Mouse (Mus musculus): Measurements from ENCODE around the gene Sh2b3. TPM values are rescaled to one million over a fixed set of nuclear protein-coding genes. Genes with fewer than 3 reads are reported as not detected.

Sh2b3 gene
- polyA plus RNA-seq, 2 experiments, result 5.4 to 7.2 TPM

DNA sequence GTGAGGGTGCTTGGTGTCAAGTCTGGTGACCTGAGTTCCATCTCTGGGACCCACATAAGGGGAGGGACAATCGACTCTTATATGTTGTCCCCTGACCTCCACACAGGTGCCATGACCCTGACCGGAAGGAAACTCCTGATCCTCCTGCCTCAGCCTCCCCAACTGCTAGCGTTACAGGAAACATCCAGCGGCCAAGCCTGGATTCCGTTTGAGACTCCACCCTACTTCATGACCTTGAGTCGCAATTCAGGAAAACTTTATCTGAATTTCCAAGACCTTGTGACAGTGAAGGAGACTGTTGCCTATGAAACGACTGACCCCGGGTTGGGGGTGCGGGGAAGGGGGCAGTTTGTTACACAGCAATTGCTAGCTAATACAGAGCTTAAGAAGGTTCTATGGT, 4.1 kb upstream of the Sh2b3 start:
- Histone ChIP-seq H3K4me2 (ENCODE audit: low read depth) (no peak overlapping the region), H3K27ac (no peak overlapping the region), H3K9ac (replicated peaks) (no peak overlapping the region), H3K4me3 (ENCODE audit: insufficient read depth in 1 of 2, low read depth in 2 of 2, low read length in 2 of 2) (no peak overlapping the region), H3K9me3 (ENCODE audit: control insufficient read depth, low read length) (no peaks in the 10 kb centered on the region), H3K36me3 (replicated peaks; ENCODE audit: control insufficient read depth, insufficient read depth, low read depth) (no peaks in the 10 kb centered on the region), H3K27me3 (ENCODE audit: control insufficient read depth, insufficient read depth, low read length) (peaks cover 11% of the 10 kb centered on the region), H3K4me1 (replicated peaks; ENCODE audit: control insufficient read depth in 2 of 2, insufficient read depth in 2 of 2, low read length in 1 of 2) (peaks cover 13 to 21% of the 10 kb centered on the region in 2 experiments)
- DNase-seq (ENCODE audit: low read depth in 3 of 3, low spot score in 3 of 3), result no peak
- WGBS (ENCODE audit: insufficient replicate concordance), result 82% methylated on average over 9 of the region's 9 CpGs
- TF ChIP-seq CTCF (IDR thresholded peaks at IDR 0.05; ENCODE audit: low read depth) (no peak), EP300 (IDR thresholded peaks at IDR 0.05; ENCODE audit: low read depth) (no peak)
- ATAC-seq (ENCODE audit: insufficient read depth), result no peak

DNA sequence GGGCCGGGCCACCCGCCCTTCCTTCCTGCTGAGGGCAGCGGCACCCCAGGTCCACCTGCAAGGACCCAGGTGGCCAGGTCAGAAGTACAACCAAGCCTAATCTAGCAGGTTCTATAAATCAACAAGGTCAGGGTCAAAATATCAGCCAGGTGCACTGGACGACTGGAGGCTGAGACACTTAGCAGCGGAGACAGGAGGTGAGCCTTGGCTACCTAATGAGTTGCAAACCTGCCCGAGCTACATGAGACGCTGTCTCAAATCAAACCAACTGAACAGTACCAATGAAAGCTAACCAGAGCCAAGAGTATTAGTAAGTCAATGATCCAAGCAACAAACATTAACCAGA, 1.7 kb upstream of the Sh2b3 start:
- ATAC-seq (ENCODE audit: insufficient read depth) (no peak), DNase-seq (ENCODE audit: low read depth in 3 of 3, low spot score in 3 of 3) (no peak)
- TF ChIP-seq EP300 (IDR thresholded peaks at IDR 0.05; ENCODE audit: low read depth), result no peak
- TF ChIP-seq CTCF (IDR thresholded peaks at IDR 0.05; ENCODE audit: low read depth), result no peak
- H3K27me3 ChIP-seq (ENCODE audit: control insufficient read depth, insufficient read depth, low read length), result peaks cover 11% of the 10 kb centered on the region
- H3K9me3 ChIP-seq (ENCODE audit: control insufficient read depth, low read length), result no peaks in the 10 kb centered on the region
- peak overlapping the region in 1 of 2 experiments; percentile 80; a peak in 2 of 4 replicates for H3K4me3 ChIP-seq (ENCODE audit: insufficient read depth in 1 of 2, low read depth in 2 of 2, low read length in 2 of 2)
- H3K27ac ChIP-seq, result no peak overlapping the region
- peak overlapping the region; percentile 84 for H3K4me2 ChIP-seq (ENCODE audit: low read depth)
- WGBS (ENCODE audit: insufficient replicate concordance), result 26% methylated on average over 7 of the region's 7 CpGs
- H3K36me3 ChIP-seq (replicated peaks; ENCODE audit: control insufficient read depth, insufficient read depth, low read depth), result no peaks in the 10 kb centered on the region
- H3K4me1 ChIP-seq (replicated peaks; ENCODE audit: control insufficient read depth in 2 of 2, insufficient read depth in 2 of 2, low read length in 1 of 2), result peaks cover 28 to 31% of the 10 kb centered on the region in 2 experiments
- peak overlapping the region; percentile 57; the same call in 1 of the 2 replicates for H3K9ac ChIP-seq (replicated peaks)

DNA sequence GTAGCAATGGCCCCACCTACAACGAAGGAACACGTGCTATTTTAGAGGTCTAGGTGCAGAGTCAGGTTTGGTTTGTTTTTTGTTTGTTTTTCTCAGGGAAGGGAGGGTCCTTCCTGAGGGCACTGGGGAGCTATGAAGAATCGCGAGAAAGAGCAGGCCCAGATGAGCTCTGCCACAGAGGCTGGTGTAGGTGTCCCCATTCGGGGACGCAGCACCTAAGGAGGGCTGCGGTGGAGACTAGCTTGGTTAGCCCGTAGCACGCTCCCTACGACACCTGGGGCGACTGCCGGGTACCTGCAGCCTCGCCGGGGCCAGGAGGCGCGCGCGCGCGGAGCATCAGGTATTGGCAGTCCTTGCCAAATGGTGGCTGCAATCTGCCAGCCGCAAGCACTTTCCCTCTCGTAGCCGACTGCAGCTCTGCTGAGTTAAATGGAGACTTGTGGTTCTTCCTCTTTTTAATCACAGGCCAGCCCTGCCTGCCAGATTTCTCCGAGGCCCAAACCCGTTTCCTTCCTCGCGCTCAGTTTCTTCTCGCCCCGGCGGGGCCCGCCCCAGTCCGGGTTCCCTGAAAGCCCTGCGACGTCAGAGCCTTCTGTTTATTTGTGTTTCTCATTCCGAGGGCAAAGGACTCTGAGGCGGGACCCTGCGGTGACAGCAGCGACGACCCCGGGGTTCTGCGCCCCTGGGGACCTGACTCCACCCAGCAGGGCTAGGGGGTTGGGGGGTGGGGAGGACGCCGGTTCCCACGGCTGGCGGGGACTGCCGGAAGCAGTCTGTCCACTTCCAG, 1.1 kb upstream of the Sh2b3 start:
- peak overlapping the region; percentile 36; the same call in 1 of the 2 replicates for H3K27ac ChIP-seq
- no peak for ATAC-seq (ENCODE audit: insufficient read depth)
- no peaks in the 10 kb centered on the region for H3K36me3 ChIP-seq (replicated peaks; ENCODE audit: control insufficient read depth, insufficient read depth, low read depth)
- TF ChIP-seq CTCF (IDR thresholded peaks at IDR 0.05; ENCODE audit: low read depth), result no peak
- no peak for TF ChIP-seq EP300 (IDR thresholded peaks at IDR 0.05; ENCODE audit: low read depth)
- H3K9ac ChIP-seq (replicated peaks), result peak overlapping the region; percentile 57
- peaks cover 7% of the 10 kb centered on the region for H3K27me3 ChIP-seq (ENCODE audit: control insufficient read depth, insufficient read depth, low read length)
- peaks cover 27 to 31% of the 10 kb centered on the region in 2 experiments for H3K4me1 ChIP-seq (replicated peaks; ENCODE audit: control insufficient read depth in 2 of 2, insufficient read depth in 2 of 2, low read length in 1 of 2)
- H3K9me3 ChIP-seq (ENCODE audit: control insufficient read depth, low read length), result no peaks in the 10 kb centered on the region
- H3K4me2 ChIP-seq (ENCODE audit: low read depth), result peak overlapping the region; percentile 84
- 2% methylated on average over 46 of the region's 46 CpGs for WGBS (ENCODE audit: insufficient replicate concordance)
- no peak for DNase-seq (ENCODE audit: low read depth in 3 of 3, low spot score in 3 of 3)
- H3K4me3 ChIP-seq (ENCODE audit: insufficient read depth in 1 of 2, low read depth in 2 of 2, low read length in 2 of 2), result peak overlapping the region; percentile 41 to 80

DNA sequence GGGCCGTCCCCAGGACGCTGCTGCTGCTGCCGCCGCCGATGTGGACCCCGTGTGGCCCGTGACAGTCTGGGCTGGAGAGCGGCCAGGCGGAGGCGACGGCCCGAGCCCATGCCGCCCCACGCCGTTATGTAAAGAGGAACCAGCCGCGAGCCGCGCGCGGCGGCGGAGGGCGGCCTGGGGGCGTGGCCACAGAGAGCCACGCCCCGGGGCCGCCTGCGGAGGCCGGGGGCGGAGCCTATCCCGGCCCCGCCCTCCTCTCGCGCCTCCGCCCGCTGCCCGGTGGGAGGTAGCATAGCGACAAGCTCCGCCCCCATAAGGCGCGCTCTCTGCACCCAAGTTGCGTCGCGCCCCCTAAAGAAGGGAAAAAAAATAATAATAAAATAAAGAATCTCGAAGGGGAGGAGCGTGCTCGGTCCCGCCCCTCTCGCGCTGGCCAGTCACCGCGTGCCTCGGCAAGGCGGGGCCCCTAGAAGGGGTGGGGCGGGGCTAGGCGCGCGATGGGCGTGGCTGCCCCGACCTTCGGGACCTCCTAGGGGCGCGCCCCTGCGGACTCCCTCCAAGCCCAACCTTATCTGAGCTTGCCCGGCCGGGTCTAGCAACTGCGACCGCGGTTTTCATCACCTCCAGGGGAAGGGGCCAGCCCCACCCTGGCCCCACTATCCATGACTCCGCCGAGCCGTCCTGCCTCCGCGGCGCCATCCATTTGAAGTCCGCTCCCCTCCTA, 592 bp downstream of the Sh2b3 start:
- Histone ChIP-seq H3K9ac (replicated peaks) (peak overlapping the region; percentile 77), H3K4me2 (ENCODE audit: low read depth) (peak overlapping the region; percentile 84), H3K27ac (peak overlapping the region; percentile 65), H3K4me1 (replicated peaks; ENCODE audit: control insufficient read depth in 2 of 2, insufficient read depth in 2 of 2, low read length in 1 of 2) (peaks cover 27 to 31% of the 10 kb centered on the region in 2 experiments), H3K4me3 (ENCODE audit: insufficient read depth in 1 of 2, low read depth in 2 of 2, low read length in 2 of 2) (peak overlapping the region; percentile 80 to 92), H3K27me3 (ENCODE audit: control insufficient read depth, insufficient read depth, low read length) (peaks cover 3% of the 10 kb centered on the region; the same call in 1 of the 2 replicates), H3K9me3 (ENCODE audit: control insufficient read depth, low read length) (no peaks in the 10 kb centered on the region), H3K36me3 (replicated peaks; ENCODE audit: control insufficient read depth, insufficient read depth, low read depth) (no peaks in the 10 kb centered on the region)
- peak; percentile 82 to 87 (median 84) for DNase-seq (ENCODE audit: low read depth in 3 of 3, low spot score in 3 of 3)
- no peak for TF ChIP-seq CTCF (IDR thresholded peaks at IDR 0.05; ENCODE audit: low read depth)
- no peak for TF ChIP-seq EP300 (IDR thresholded peaks at IDR 0.05; ENCODE audit: low read depth)
- peak; percentile 85 for ATAC-seq (ENCODE audit: insufficient read depth)
- under 1% methylated on average over 73 of the region's 77 CpGs for WGBS (ENCODE audit: insufficient replicate concordance)

Measured in liver, embryonic 14.5 days (tissue).